Mouse (Mus musculus): ENCODE results near the gene Rab3c. TPM values are rescaled to one million over a fixed set of nuclear protein-coding genes. Genes with fewer than 3 reads are reported as not detected.
A peak's percentile ranks its signal among the peaks of the same experiment; 100 is the strongest.

Gene Rab3c
- polyA plus RNA-seq, 2 experiments, result 0.03 to 0.31 TPM

DNA sequence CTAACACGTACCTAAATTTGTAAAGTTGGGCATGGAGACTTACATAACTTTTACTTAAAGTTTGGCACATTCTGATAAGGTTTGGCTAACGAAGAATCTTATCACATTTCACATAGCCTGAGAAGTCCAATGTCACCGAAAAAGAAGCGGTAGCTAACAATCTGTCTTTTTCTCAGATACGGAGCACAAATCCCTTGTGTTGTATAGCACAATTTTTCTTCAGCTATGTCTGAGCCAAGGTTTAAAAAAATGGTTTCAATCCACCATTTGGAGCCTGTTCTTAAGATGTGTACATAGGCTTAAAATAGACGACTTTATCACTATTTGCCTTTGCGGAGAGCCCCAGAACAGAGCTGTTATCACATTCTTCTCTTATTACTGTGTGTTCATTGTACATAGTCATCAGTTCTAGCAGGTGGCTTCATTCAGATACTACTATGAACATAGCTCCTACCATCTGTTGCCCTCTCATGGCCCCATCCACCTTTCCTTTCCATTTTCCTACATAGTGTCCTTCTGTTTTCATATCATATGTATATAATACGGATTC, 69.2 kb downstream of the Rab3c start:
- Histone ChIP-seq H3K9me3 (ENCODE audit: control insufficient read depth, low read length) (no peaks in the 10 kb centered on the region), H3K4me2 (replicated peaks; ENCODE audit: low read depth, low read length, severe bottlenecking) (no peak overlapping the region), H3K4me1 (ENCODE audit: control insufficient read depth, insufficient read depth, low read length) (no peaks in the 10 kb centered on the region), H3K27me3 (ENCODE audit: control insufficient read depth, insufficient read depth, low read length) (no peaks in the 10 kb centered on the region), H3K36me3 (ENCODE audit: control insufficient read depth, insufficient read depth, low read length) (no peaks in the 10 kb centered on the region), H3K27ac (replicated peaks; ENCODE audit: low read depth, low read length) (no peak overlapping the region), H3K9ac (ENCODE audit: low read depth, low read length, severe bottlenecking) (no peak overlapping the region), H3K4me3 (replicated peaks; ENCODE audit: low read length) (no peak overlapping the region)
- 87% methylated on average over 8 of the region's 8 CpGs for WGBS
- no peak for TF ChIP-seq POLR2A (IDR thresholded peaks at IDR 0.05; ENCODE audit: borderline replicate concordance, extremely low read depth, insufficient read depth, insufficient read length)
- ATAC-seq (ENCODE audit: low FRiP score, low read depth) (no peak), DNase-seq (ENCODE audit: low spot score) (no peak)

GRCm38 (mm10) chr13:110198906-110199305, 81.9 kb downstream of the Rab3c start:
- no peaks in the 10 kb centered on the region for H3K27me3 ChIP-seq (ENCODE audit: control insufficient read depth, insufficient read depth, low read length)
- no peak for DNase-seq (ENCODE audit: low spot score)
- WGBS, result 80% methylated on average over 5 of the region's 5 CpGs
- no peak overlapping the region for H3K9ac ChIP-seq (ENCODE audit: low read depth, low read length, severe bottlenecking)
- no peaks in the 10 kb centered on the region for H3K4me1 ChIP-seq (ENCODE audit: control insufficient read depth, insufficient read depth, low read length)
- H3K27ac ChIP-seq (replicated peaks; ENCODE audit: low read depth, low read length), result no peak overlapping the region
- H3K9me3 ChIP-seq (ENCODE audit: control insufficient read depth, low read length), result no peaks in the 10 kb centered on the region
- no peak for ATAC-seq (ENCODE audit: low FRiP score, low read depth)
- no peak overlapping the region for H3K4me3 ChIP-seq (replicated peaks; ENCODE audit: low read length)
- no peak for TF ChIP-seq POLR2A (IDR thresholded peaks at IDR 0.05; ENCODE audit: borderline replicate concordance, extremely low read depth, insufficient read depth, insufficient read length)
- no peak overlapping the region for H3K4me2 ChIP-seq (replicated peaks; ENCODE audit: low read depth, low read length, severe bottlenecking)
- H3K36me3 ChIP-seq (ENCODE audit: control insufficient read depth, insufficient read depth, low read length), result no peaks in the 10 kb centered on the region

- H3K9me3 ChIP-seq (ENCODE audit: control insufficient read depth, low read length), result no peaks in the 10 kb centered on the region
- 38% methylated on average over 1 of the region's 1 CpGs for WGBS
- DNase-seq (ENCODE audit: low spot score), result no peak
- no peak for TF ChIP-seq POLR2A (IDR thresholded peaks at IDR 0.05; ENCODE audit: borderline replicate concordance, extremely low read depth, insufficient read depth, insufficient read length)
- no peak overlapping the region for H3K4me3 ChIP-seq (replicated peaks; ENCODE audit: low read length)
- H3K27ac ChIP-seq (replicated peaks; ENCODE audit: low read depth, low read length), result no peak overlapping the region
- no peak for ATAC-seq (ENCODE audit: low FRiP score, low read depth)
- H3K9ac ChIP-seq (ENCODE audit: low read depth, low read length, severe bottlenecking), result no peak overlapping the region
- no peaks in the 10 kb centered on the region for H3K4me1 ChIP-seq (ENCODE audit: control insufficient read depth, insufficient read depth, low read length)
- H3K27me3 ChIP-seq (ENCODE audit: control insufficient read depth, insufficient read depth, low read length), result no peaks in the 10 kb centered on the region
- H3K36me3 ChIP-seq (ENCODE audit: control insufficient read depth, insufficient read depth, low read length), result no peaks in the 10 kb centered on the region
- no peak overlapping the region for H3K4me2 ChIP-seq (replicated peaks; ENCODE audit: low read depth, low read length, severe bottlenecking)
Measured at GRCm38 (mm10) chr13:110190039-110190438, 90.8 kb downstream of the Rab3c start.

GRCm38 (mm10) chr13:110184963-110185685, 95.7 kb downstream of the Rab3c start:
- H3K9me3 ChIP-seq (ENCODE audit: control insufficient read depth, low read length), result no peaks in the 10 kb centered on the region
- H3K27me3 ChIP-seq (ENCODE audit: control insufficient read depth, insufficient read depth, low read length), result no peaks in the 10 kb centered on the region
- no peaks in the 10 kb centered on the region for H3K4me1 ChIP-seq (ENCODE audit: control insufficient read depth, insufficient read depth, low read length)
- no peak overlapping the region for H3K9ac ChIP-seq (ENCODE audit: low read depth, low read length, severe bottlenecking)
- no peak overlapping the region for H3K4me2 ChIP-seq (replicated peaks; ENCODE audit: low read depth, low read length, severe bottlenecking)
- ATAC-seq (ENCODE audit: low FRiP score, low read depth) (no peak), DNase-seq (ENCODE audit: low spot score) (peak; percentile 9)
- no peak overlapping the region for H3K27ac ChIP-seq (replicated peaks; ENCODE audit: low read depth, low read length)
- no peak for TF ChIP-seq POLR2A (IDR thresholded peaks at IDR 0.05; ENCODE audit: borderline replicate concordance, extremely low read depth, insufficient read depth, insufficient read length)
- WGBS, result 30% methylated on average over 4 of the region's 4 CpGs
- H3K4me3 ChIP-seq (replicated peaks; ENCODE audit: low read length), result no peak overlapping the region
- H3K36me3 ChIP-seq (ENCODE audit: control insufficient read depth, insufficient read depth, low read length), result no peaks in the 10 kb centered on the region

- WGBS, result 31% methylated on average over 6 of the region's 6 CpGs
- no peaks in the 10 kb centered on the region for H3K27me3 ChIP-seq (ENCODE audit: control insufficient read depth, insufficient read depth, low read length)
- no peak for DNase-seq (ENCODE audit: low spot score)
- H3K9me3 ChIP-seq (ENCODE audit: control insufficient read depth, low read length), result no peaks in the 10 kb centered on the region
- no peaks in the 10 kb centered on the region for H3K36me3 ChIP-seq (ENCODE audit: control insufficient read depth, insufficient read depth, low read length)
- H3K4me1 ChIP-seq (ENCODE audit: control insufficient read depth, insufficient read depth, low read length), result no peaks in the 10 kb centered on the region
- no peak overlapping the region for H3K27ac ChIP-seq (replicated peaks; ENCODE audit: low read depth, low read length)
- TF ChIP-seq POLR2A (IDR thresholded peaks at IDR 0.05; ENCODE audit: borderline replicate concordance, extremely low read depth, insufficient read depth, insufficient read length), result no peak
- H3K9ac ChIP-seq (ENCODE audit: low read depth, low read length, severe bottlenecking), result no peak overlapping the region
- no peak for ATAC-seq (ENCODE audit: low FRiP score, low read depth)
- no peak overlapping the region for H3K4me3 ChIP-seq (replicated peaks; ENCODE audit: low read length)
- no peak overlapping the region for H3K4me2 ChIP-seq (replicated peaks; ENCODE audit: low read depth, low read length, severe bottlenecking)
Measured at GRCm38 (mm10) chr13:110175651-110176050, 105.1 kb downstream of the Rab3c start.

Measured in limb, embryonic 14.5 days (tissue).